20 mouse cellular contexts compared by ENCODE assay signal in the genomic region with DNA sequence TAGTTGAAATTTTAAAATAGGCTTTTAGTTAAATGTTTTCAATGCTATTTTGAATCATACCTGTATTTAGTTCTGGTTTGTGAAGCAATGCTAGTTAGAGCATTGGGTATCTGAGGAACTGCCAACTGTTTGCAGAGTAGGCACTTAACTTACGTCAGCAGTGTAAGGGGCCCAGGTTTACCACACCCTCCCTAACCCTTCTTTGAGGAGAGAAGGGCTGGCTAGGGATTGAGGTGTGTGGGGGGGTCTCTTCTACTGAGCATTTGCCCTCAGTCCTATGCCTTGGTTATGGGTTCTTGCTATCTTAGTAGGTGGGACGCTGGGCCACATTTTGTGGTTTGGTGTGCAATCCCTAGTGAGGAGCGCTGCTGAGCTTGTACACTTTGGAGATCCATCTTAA.
DNase-seq lines count a peak whose midpoint lies in the region; ATAC-seq and TF ChIP-seq lines count a peak whose summit lies in the region.
"Had no signal": no experiment of that assay in that cellular context is flagged by ENCODE, and none has a peak within 500 bp of the region (broad histone marks: within the 10 kb centered on the region; RNA-seq: fewer than 3 reads in every experiment).

No protein-coding gene starts in this region.

- peaks cover 75% of the 10 kb centered on the region for H3K4me1 ChIP-seq in megakaryocyte, embryonic 14.5 days
- H3K4me1 ChIP-seq in lung, postnatal 0 days (ENCODE audit: insufficient read depth, low read depth, low read length) = no peaks in the 10 kb centered on the region
- H3K4me1 ChIP-seq: embryonic facial prominence, embryonic 10.5 days; embryonic facial prominence, embryonic 12.5 days; forebrain, embryonic 13.5 days; forebrain, embryonic 15.5 days had no signal

- H3K27ac ChIP-seq in lung, postnatal 0 days (ENCODE audit: low read length) = 0 out of 2 replicates have a peak overlapping the region, but pooled peaks have one; percentile 27
- H3K27ac ChIP-seq: embryonic facial prominence, embryonic 10.5 days; embryonic facial prominence, embryonic 12.5 days; forebrain, embryonic 13.5 days; forebrain, embryonic 15.5 days had no signal

- H3K9me3 ChIP-seq in megakaryocyte, embryonic 14.5 days = no peaks in the 10 kb centered on the region
- H3K9me3 ChIP-seq in lung, postnatal 0 days (ENCODE audit: low read length) = no peaks in the 10 kb centered on the region
- H3K9me3 ChIP-seq: embryonic facial prominence, embryonic 10.5 days; embryonic facial prominence, embryonic 12.5 days; forebrain, embryonic 13.5 days; forebrain, embryonic 15.5 days had no signal

- no peak for ATAC-seq in megakaryocyte, adult 5-6 weeks (ENCODE audit: poor library complexity, severe bottlenecking)
- ATAC-seq in lung, postnatal 0 days = peak; percentile 74
- no peak for ATAC-seq in inflammation-experienced regulatory T-cells, adult 6 months
- ATAC-seq: forebrain, embryonic 13.5 days; forebrain, embryonic 15.5 days had no signal

- H3K4me3 ChIP-seq in megakaryocyte, embryonic 14.5 days (replicated peaks) = peak overlapping the region; percentile 64
- no peak overlapping the region for H3K4me3 ChIP-seq in lung, postnatal 0 days (ENCODE audit: low read depth, low read length)
- H3K4me3 ChIP-seq: embryonic facial prominence, embryonic 10.5 days; embryonic facial prominence, embryonic 12.5 days; forebrain, embryonic 13.5 days; forebrain, embryonic 15.5 days had no signal

- H3K4me2 ChIP-seq in lung, postnatal 0 days (replicated peaks; ENCODE audit: low read depth, low read length) = no peak overlapping the region
- H3K4me2 ChIP-seq: embryonic facial prominence, embryonic 12.5 days; forebrain, embryonic 13.5 days; forebrain, embryonic 15.5 days had no signal

- DNase-seq in lung, adult 18-20 months = peak; percentile 39 to 62
- DNase-seq in lung, postnatal 10 days = no peak
- DNase-seq in lung, postnatal 0 days (ENCODE audit: low spot score) = peak; percentile 47
- peak; percentile 56 for DNase-seq in lung, postnatal 36 days
- no peak for DNase-seq in ovary, postnatal 14 days (ENCODE audit: low spot score)
- DNase-seq: adrenal gland, adult 2 months; adrenal gland, postnatal 10 days; adrenal gland, postnatal 36 days; cerebellum, adult 11-12 months; cerebellum, adult 2 months; cerebellum, adult 9-10 months; cerebellum, postnatal 10 days; cerebellum, postnatal 25 days had no signal

- no peak for TF ChIP-seq EP300 in lung, postnatal 0 days (IDR thresholded peaks at IDR 0.05)

- no peak overlapping the region for H3K9ac ChIP-seq in lung, postnatal 0 days (replicated peaks; ENCODE audit: low read depth)
- H3K9ac ChIP-seq: embryonic facial prominence, embryonic 12.5 days; forebrain, embryonic 13.5 days; forebrain, embryonic 15.5 days had no signal

- WGBS in lung, postnatal 0 days = 76% methylated on average over 3 of the region's 3 CpGs

- no peaks in the 10 kb centered on the region for H3K27me3 ChIP-seq in megakaryocyte, embryonic 14.5 days (replicated peaks)
- H3K27me3 ChIP-seq in lung, postnatal 0 days (replicated peaks; ENCODE audit: insufficient read depth, low read length) = no peaks in the 10 kb centered on the region
- H3K27me3 ChIP-seq: embryonic facial prominence, embryonic 12.5 days; forebrain, embryonic 13.5 days; forebrain, embryonic 15.5 days had no signal

- H3K36me3 ChIP-seq in megakaryocyte, embryonic 14.5 days (replicated peaks; ENCODE audit: low read length) = peaks cover 72% of the 10 kb centered on the region
- peaks cover 9% of the 10 kb centered on the region for H3K36me3 ChIP-seq in lung, postnatal 0 days (ENCODE audit: insufficient read depth, low read length)

- no peak for TF ChIP-seq CTCF in lung, postnatal 0 days (IDR thresholded peaks at IDR 0.05)

Comparison
In these comparisons a context has a peak if more than half of its experiments do, and no peak if none do; other contexts are left out.
1. DNase-seq: peak in lung, adult 18-20 months (2 of 2), lung, postnatal 0 days (single experiment) and lung, postnatal 36 days (single experiment); none in lung, postnatal 10 days (single experiment) and ovary, postnatal 14 days (single experiment).